Mouse (Mus musculus) layer of hippocampus, postnatal 36 days (tissue): Measurements from ENCODE around the gene Gm9999. TPM values are rescaled to one million over a fixed set of nuclear protein-coding genes. Genes with fewer than 3 reads are reported as not detected.
A peak's percentile ranks its signal among the peaks of the same experiment; 100 is the strongest.
"Not testable (repeated sequence)": the region's sequence is repeated elsewhere in the genome, so short reads cannot be mapped to it uniquely, and the experiment has no call there.

Source experiments
- DNase-seq, 2 experiments: peaks; one replicate each; pipeline ENCODE4 v3.0.0; 2022
- total RNA-seq, 2 experiments: library from RNA; stranded (reverse); gene quantifications; 2 replicates each; pipeline ENCODE4 v1.2.3; 2021

Gm9999 gene
- total RNA-seq, result not detected

- no peak for DNase-seq
These were observed at the start of gene Gm9999 for GRCm38 (mm10) chr7:46983280-46983679. TSS of gene Gm9999 (plus strand) at chr7:46983580.

- no peak for DNase-seq
These were observed 48.6 kb upstream of the Gm9999 start for GRCm38 (mm10) chr7:46934788-46935187.

GRCm38 (mm10) chr7:46935847-46936246 is 47.5 kb upstream of the Gm9999 start:
- no peak for DNase-seq

GRCm38 (mm10) chr7:46957831-46958691 is 25.3 kb upstream of the Gm9999 start, which contains the start of gene Uevld:
TSS of gene Uevld (minus strand) at chr7:46958527.
- DNase-seq, result peak; percentile 88 to 89

GRCm38 (mm10) chr7:46958853-46959252 is 24.5 kb upstream of the Gm9999 start:
- no peak for DNase-seq

- no peak for DNase-seq
These were observed 22.4 kb upstream of the Gm9999 start for GRCm38 (mm10) chr7:46960991-46961390.

- DNase-seq, result no peak
These were observed 21.2 kb upstream of the Gm9999 start for GRCm38 (mm10) chr7:46962132-46962531.

GRCm38 (mm10) chr7:46962806-46963618 is 20.4 kb upstream of the Gm9999 start:
- DNase-seq, result peak; percentile 50 to 65

- no peak for DNase-seq
These were observed 19.3 kb upstream of the Gm9999 start for GRCm38 (mm10) chr7:46964070-46964469.

GRCm38 (mm10) chr7:46969898-46970297 is 13.5 kb upstream of the Gm9999 start:
- DNase-seq, result no peak

- no peak for DNase-seq
These were observed 8.7 kb upstream of the Gm9999 start for GRCm38 (mm10) chr7:46974648-46975047.

- DNase-seq, result no peak
These were observed 7.9 kb upstream of the Gm9999 start for GRCm38 (mm10) chr7:46975456-46975855.

- no peak for DNase-seq
These were observed 2.5 kb downstream of the Gm9999 start for GRCm38 (mm10) chr7:46985718-46986505.

GRCm38 (mm10) chr7:46986646-46987045 is 3.3 kb downstream of the Gm9999 start:
- DNase-seq, result no peak

GRCm38 (mm10) chr7:46987073-46987472 is 3.7 kb downstream of the Gm9999 start:
- no peak for DNase-seq

GRCm38 (mm10) chr7:46989387-46989786 is 6.0 kb downstream of the Gm9999 start:
- DNase-seq, result not testable (repeated sequence)

GRCm38 (mm10) chr7:46993079-46993478 is 9.7 kb downstream of the Gm9999 start:
- no peak for DNase-seq

- DNase-seq, result no peak
These were observed 12.2 kb downstream of the Gm9999 start for GRCm38 (mm10) chr7:46995558-46995957.

- no peak for DNase-seq
These were observed 13.6 kb downstream of the Gm9999 start for GRCm38 (mm10) chr7:46997008-46997407.

GRCm38 (mm10) chr7:46997644-46998395 is 14.4 kb downstream of the Gm9999 start:
- no peak for DNase-seq

- DNase-seq, result no peak
These were observed 15.6 kb downstream of the Gm9999 start for GRCm38 (mm10) chr7:46998942-46999341.
